Mouse (Mus musculus) v-Abl transformed pro-B cells (cell line): ENCODE data around the gene Alyref.
"Not testable (repeated sequence)": the region's sequence is repeated elsewhere in the genome, so short reads cannot be mapped to it uniquely, and the experiment has no call there.

Source experiments
- in situ Hi-C, 2 experiments: fragments of 400-800 bp; cut with MboI; formaldehyde crosslinking; loops; one replicate each; pipeline ENCODE4 v1.15.1; 2025; ENCODE audit not compliant: unreplicated experiment in 2 of 2

Gene Alyref

DNA sequence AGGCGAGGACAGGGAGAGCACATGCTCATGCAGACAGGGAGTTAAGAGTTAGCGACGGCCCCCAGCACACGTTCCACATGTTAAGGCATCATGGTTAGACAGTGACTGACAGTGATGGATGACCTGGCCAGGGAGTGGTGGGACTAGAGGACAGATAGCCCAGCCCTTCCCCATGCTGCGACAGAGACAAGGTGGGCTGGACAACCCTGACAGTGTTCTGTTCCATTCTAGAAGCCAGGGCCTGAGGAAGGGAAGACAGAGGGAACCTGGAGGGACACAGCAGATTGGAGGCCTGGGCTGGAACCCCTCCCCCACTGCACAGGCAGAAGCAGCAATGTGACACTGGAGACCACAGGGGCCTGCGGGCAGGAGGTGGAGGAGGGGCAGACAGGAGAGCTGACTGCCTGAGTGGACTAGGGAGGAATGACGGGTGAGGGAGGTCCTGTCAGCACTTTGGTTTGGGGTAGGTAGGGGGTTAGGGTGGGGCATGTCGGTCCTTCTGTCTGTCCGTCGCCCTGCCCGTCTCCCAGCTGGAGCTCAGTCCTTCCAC, 19.4 kb downstream of the Alyref start:
- in situ Hi-C loops = loop anchor here in 1 of 2 experiments (5.0 kb wide), 3 partner anchors 39 to 91 kb away; partner anchors contain the start of gene Pcyt2

DNA sequence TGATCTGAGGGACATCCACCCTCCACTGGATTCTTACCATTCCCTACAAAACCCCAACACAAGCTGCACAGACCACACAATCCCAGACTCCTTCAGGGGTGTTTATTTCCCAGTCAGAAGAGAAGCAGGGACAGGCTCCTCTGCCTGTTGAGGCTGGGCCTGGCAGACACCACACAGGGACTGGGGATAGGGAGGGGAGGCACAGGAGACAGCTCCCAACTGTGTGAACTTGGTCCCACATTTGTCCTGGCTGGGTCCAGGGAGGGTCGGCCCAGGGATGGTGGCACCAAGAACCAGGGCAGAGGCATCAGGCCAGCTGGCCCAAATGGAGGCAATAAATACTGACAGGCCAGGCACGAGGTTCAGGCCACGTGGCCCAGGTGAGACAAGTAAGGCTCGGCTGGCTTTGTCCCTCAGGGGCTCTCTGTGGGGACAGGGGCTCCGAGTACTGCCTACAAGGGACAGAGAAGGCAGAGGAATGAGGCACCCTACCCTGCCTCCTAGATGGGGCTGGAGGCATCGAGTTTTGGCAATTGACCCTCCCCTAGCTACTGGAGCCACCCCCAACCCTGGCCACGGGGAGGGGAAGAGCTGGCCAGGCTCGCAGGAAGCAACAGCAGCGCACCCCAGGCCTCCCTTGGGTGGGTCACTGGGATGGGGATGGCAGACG, 20.0 kb downstream of the Alyref start:
- in situ Hi-C loops = loop anchor here in 1 of 2 experiments (5.0 kb wide), 3 partner anchors 39 to 91 kb away; partner anchors contain the start of gene Pcyt2

DNA sequence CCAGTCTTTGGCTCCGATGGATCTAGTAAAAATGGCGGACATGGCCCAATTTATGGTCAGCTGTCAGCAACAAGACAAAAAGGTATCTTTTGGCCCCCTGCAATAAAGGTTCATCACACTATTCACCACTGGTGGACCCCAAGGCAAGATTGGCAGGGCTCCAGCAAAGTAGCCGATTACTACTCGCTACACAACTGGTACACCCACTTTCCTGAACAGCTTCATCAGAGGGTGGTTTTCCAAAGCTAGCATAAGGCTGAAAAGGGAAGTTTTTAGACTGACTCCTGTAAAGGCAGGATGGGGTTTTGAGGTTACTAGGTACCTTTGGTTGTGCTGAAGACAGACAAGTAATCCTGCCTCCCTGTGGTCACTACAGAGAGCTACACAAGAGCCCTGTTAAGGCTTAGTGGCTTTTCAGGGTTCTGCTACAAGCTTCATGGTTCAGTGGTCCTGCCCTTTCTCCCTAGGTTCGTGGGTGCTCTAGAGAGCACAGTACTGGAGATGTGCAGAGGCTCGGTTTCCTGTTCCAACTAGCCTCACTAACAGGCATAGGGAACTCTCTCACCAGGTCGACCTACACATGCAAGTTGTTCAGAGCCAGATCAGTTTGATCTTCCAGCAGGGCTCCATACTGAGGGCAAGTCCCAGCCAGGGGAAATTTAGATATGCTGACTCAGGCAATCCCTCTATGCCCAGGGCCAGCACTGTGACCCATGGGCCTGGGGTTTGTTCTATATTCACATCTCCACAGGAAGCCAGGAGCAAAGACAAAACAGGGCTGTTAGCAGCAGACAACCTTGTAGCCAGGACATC, 20.7 kb downstream of the Alyref start:
- in situ Hi-C loops = loop anchor here in 1 of 2 experiments (5.0 kb wide), 3 partner anchors 40 to 90 kb away; partner anchors contain the start of gene Pcyt2

DNA sequence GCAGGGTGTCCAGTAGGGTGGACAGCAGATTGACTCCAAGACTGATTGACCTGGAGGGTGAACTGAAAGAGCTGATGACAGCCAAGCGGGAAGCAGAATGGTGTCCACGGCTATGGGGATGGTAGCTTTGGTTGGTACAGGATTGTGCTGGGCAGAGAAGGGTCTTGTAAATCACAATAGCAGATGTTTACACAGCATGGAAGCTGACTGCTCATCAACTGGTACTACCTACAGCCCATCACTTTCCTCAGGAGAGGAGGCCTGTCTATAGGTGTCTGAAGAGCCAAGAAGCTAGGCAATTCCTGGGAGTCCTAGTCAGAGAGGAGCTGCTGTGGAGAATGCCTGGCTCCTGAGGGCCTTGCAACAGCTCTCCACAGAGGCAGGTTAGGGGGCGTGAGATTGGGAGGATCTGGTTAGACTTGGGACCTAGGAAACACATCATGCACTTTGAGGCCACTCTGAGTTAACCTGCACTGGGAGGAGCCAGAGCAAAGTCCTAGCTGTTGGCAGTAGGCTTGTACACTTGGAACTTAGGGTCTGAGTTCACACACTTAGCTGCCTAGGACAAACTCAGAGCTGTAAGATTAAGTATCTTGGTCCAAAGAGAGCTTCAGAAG, 21.7 kb downstream of the Alyref start:
- in situ Hi-C loops = loop anchor here in 1 of 2 experiments (5.0 kb wide), 3 partner anchors 41 to 89 kb away; partner anchors contain the start of gene Pcyt2

DNA sequence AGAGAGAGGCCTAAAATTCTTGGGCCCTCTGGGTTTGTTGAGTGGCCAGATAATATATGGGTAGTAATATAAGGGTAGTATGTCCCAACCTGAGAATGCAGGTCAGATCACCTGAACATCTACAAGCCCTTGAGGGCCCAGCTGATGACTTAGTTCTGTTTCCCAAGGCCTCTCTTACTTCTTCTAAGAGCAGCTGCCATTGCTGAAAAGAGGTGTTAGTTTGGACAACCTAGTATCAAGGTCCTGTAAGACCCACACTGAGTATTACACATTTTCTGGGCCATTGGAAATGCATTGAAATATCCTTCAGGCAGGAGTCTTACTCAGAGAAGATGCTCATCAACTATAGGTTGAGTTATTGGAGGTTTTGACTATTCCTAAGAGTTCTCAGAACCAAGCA, 22.2 kb downstream of the Alyref start:
- in situ Hi-C loops = loop anchor here in 1 of 2 experiments (5.0 kb wide), 3 partner anchors 41 to 89 kb away; partner anchors contain the start of gene Pcyt2

DNA sequence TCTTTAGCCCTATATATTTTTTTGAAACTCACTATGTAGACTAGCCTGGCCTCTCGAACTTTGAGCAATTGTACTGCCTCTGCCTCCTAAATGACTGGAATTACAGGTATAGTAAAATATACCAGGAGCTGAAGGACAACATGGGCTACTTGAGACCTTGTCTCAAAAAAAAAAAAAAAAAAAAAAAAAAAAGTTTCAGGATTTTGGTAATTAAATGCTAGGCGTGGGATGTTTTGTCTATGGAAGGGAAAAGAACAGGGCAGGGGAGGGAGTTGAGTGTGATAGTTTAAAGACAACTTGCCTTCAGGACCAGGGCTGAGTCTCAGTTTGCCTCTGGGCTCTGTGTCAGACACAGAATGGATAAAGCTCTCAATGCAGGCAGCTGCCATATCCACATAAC, 23.1 kb downstream of the Alyref start:
- in situ Hi-C loops = loop anchor here in 1 of 2 experiments (5.0 kb wide), 3 partner anchors 42 to 88 kb away; partner anchors contain the start of gene Pcyt2

DNA sequence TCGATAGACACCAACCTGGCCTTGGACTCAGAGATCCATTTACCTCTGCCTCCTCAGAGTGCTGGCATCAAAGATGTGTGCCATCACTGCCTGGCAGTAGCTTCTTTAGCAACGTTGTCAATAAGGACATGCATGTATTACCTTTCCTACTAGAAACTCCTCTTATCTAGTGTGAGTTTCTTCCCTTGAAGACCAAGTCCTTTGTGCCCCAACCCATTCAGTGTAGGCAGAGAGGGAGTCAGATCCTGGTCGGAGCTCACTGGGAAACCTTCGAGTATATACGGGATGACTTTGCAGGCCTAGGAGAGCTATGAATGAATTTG, 23.9 kb downstream of the Alyref start:
- in situ Hi-C loops = no loop called here

DNA sequence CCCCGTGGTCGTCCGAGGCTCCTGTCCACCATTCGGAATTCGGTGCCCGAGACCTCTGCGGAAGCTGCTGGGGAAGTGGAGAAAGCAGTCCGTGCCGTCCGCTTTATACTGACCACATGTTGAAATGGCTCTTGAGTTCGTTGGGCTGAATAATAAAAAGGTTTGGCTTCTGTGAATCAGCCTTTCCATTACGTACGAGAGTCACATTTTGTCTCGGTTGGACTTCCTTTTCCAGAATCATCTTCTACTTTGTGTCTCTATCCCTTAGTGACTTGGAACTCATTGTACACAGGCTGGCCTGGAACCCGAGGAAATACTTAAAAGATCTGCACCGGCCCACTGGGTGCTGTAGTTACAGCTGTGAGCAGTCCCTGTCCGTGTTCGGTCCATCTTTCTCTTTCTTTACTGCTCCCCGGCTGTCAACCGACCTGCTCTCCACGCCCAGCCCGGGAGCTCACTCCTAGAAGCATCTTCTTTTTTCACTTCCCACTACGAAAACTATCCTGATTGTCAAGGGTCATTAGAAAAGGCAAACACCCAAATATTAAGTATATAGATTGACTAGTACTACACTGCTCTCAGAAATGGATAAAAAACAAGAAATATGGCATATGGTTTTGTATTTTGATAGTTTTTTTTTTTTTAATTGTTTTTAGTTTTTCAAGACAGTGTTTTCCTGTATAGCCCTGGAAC, 24.4 kb downstream of the Alyref start:
- in situ Hi-C loops = no loop called here

DNA sequence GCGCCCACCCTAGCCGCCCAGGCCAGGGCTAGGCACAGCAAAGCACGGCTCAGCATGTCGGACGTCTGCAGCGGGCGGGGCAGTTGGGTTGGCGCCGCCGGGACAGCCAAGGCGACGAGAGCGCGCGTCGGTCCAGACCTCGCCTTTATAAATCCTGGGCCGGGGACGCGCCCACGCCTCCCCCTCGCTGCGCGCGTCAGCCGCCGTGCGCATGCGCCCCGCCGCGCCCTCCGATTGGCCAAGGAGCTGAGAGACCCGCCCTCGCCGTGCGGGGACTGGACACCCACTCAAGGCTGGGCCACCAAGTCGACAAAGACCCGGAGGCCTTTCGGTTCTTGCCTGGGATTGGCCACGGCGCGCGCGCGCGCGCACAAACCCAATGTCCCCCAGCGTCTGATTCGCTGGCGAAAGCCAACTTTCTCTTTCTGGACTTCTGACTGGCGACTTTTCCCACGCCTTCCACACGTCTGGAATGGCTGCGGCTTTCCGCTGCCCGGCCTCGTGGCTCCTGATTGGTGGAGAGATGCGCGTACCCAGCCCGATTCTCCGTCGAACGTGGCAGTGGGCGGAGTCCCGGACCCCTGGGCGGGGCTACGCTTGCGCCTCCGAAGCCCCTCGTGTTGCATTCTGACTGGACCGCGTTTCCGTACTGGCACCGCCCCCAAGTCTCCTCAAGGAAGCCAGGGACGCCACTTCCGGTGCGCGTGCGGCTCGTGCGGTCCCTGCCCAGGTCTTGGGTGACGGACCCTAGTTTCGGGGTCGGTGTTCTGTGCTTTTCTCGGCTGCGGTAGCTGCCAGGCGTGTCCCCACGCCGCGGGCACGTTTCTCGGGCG, 25.2 kb downstream of the Alyref start, which contains the start of gene P4hb:
P4hb (minus strand) TSS at position 502 of the 833 bp plus-strand sequence.
- in situ Hi-C loops = no loop called here

DNA sequence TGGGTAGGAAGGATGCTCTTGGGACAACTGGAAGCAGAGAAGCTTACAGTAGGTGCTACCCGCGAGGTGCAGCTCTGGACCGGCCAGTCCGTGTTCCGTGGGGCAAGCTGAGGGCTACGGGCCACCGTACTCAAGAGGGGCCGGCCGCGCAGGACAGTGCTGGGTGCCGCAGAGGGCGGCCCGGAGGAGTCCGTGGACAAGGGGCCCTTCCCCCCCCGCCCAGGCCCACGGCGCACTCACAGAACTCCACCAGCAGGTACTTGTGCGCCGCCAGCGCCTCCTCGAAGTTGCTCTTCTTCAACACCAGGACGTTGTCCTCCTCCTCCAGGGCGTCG, 25.8 kb downstream of the Alyref start:
- in situ Hi-C loops = no loop called here

DNA sequence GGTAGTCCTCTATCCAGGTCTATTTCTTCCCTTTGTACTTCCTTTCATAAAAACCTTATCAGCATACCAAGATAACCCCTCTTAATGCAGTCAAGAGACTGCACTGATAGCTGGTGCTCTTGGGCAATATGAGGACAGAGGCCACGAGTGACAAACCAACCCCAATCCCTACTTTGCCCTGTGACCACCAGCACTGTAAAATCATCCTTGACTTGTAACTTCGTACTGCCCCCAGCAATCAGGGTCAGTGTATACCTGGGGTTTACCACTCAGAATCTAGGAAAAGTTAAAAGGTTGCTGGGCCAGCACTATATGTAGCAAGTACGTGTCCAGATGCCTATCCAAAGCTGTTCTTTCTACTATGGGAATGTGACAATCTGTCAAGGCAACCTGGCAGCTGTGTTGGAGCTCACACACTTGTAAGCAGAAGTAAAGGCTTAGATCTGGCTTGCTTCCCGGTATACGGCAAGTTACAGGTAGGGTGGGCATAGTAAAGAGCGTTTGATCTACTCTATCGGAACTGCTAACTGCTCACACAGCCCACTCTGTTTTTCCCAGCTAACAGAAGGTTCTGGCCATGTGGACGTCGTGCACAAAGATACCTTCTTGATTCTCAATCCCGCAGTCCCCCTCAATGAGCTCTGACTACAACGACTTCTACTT, 26.3 kb downstream of the Alyref start:
- in situ Hi-C loops = no loop called here

DNA sequence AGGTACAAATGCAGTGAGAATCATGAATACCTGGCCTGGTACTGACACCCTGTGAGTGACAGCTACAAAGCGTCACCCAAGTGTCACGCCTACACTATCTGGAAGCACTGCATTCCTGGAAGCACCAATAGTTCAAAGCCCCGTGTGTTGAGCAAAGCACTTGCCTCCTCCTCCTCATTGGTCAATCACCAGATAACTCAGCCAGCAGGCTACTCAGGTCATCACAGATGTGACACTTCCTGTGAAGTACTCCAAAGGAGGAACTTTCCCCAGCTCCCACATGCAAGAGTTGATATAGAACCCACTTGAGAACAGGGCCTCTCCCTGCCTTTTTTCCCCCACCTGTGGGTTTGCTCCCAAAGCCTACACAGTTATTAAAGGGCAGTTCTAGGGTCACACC, 27.0 kb downstream of the Alyref start:
- in situ Hi-C loops = no loop called here

DNA sequence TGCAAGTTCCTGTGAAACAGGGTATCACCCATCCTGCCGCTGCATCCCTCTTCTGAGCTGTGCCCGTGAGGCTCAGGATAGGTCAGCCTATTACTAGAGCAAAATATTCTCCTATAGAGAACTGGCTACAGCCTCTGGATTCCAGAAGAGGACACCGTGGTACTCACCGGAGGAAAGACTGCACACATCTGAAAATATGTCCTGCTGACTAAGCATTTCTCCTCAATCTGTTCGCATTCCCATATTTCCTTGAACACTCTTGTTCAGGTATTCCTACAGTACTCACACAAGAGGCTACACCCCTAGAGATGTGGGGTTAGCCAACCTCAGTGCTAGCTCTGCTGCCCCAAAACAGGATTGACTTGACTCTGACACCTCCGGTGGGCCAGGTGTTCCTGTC, 29.8 kb downstream of the Alyref start:
- in situ Hi-C loops = loop anchor here in 1 of 2 experiments (10.0 kb wide), 1 partner anchor 54 kb away; no protein-coding TSS in a partner anchor

DNA sequence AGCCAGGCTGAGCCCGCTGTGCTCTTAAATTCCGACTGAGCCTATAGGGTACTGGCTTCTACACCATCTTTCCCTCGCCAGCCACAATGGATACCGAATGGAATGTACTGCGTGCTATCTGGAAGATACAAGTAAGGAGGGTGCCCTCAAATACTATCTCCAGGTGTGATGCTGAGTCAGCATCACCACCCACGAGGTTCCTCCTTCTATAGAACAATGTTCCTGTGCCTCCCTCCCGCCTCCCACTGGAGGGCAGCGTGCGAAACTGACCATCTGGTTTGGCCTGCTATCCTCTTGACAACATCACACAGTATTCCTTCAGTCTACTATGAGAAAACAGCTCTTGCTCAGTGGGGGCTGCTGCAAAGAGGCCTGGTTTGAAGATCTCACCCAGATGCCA, 33.1 kb downstream of the Alyref start:
- in situ Hi-C loops = loop anchor here in 1 of 2 experiments (10.0 kb wide), 1 partner anchor 50 kb away; no protein-coding TSS in a partner anchor

DNA sequence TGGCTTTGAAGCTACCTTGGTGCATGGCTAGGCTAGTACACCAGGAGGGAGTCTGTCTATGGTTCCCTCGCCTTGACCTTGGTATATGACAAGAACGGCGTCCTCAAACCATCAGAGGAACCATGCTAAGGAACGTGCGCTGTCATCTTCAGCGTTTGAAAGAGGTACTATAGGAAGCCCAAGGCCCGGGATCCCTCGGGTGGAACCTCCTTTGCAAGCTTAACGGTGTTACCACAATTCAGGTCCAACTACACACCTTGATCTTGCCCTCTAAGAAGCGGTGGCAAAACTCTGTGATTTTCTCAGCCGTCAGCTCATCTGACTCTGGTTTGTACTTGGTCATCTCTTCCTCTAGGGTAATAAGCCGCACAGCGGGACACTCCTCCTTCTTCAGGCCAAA, 35.2 kb downstream of the Alyref start:
- in situ Hi-C loops = loop anchor here in 1 of 2 experiments (10.0 kb wide), 1 partner anchor 48 kb away; no protein-coding TSS in a partner anchor

DNA sequence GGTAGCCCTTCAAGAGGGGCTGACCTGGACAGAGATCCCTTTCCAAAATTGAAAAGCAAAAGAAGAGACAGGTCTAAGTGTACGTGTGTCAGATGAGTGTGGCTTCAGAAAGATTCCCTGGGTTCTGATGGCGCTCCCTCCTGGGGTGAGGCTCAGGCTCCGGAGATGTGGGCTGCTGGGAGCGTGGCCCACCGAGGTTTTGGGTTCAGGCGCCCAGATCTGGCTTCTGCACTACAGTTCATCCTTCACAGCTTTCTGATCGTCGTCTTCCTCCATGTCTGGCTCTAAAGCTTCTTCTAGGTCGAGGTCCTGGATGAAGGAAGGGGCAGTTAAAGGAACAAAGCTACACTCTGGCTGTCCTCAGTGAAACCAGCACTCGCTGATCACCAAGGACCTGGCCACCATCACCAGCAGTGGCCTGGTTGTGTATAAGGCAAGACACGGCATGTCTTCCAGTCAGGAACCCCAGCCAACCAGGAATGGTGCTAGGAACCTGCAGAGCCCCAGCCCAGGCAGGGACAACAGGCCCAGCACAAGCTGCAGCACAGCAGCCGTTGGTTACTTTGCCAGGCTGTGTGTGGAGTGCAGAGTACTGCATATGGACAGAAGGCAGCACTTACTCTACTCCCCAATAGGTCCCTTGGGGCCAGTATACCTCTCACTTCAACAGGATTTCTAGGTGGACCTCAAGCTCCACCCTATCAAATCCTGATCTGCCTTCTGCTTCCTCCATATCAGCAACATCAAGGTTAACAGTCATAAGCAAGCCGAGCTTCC, 37.0 kb downstream of the Alyref start:
- in situ Hi-C loops = loop anchor here in 1 of 2 experiments (10.0 kb wide), 1 partner anchor 46 kb away; no protein-coding TSS in a partner anchor

DNA sequence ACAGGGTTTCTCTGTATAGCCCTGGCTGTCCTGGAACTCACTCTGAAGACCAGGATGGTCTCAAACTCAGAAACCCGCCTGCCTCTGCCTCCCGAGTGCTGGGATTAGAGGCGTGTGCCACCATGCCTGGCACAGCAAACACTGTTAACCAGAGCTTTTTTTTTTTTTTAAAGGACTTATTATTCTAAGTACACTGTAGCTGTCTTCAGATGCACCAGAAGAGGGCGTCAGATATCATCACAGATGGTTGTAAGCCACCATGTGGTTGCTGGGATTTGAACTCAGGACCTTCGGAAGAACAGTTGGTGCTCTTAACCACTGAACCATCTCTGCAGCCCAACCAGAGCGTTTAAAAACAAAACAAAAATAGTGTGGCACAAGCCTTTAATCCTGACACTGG, 39.3 kb downstream of the Alyref start:
- in situ Hi-C loops = not testable (repeated sequence)

DNA sequence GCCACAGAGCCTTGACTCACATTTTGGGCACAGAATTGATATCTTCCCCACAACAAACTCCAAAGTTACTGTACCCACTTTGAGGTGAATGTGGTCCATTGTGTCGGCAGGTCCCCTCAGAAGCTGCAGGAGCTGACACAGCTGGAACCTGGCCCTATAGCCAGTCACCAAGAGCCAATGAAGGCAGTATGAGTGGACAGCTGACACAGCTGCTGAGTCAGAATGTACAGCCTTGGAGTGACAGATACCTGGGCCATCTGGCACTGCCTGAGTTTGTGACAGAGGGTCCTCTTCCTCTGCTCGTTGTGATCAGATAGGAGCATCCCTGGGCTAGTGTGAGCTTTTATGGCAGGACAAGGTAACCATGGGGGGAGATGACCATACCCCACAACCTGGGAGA, 42.9 kb downstream of the Alyref start:
- in situ Hi-C loops = no loop called here
